Mouse (Mus musculus): ENCODE measurements around the gene Ccdc30. TPM values are rescaled to one million over a fixed set of nuclear protein-coding genes. Genes with fewer than 3 reads are reported as not detected.

Ccdc30 gene
- 12.6 and 14.4 TPM in 2 replicates for polyA plus RNA-seq (2021; fragmentation: Nextera tagmentation)
- long read RNA-seq, experiment 1, partial matches to known transcripts: 12 of 34 reads
- long read RNA-seq, experiment 1, other reads (novel, unspliced or antisense): 19 of 34 reads
- long read RNA-seq, experiment 2, transcript Ccdc30-213 (10 exons, 2,623 nt): minor isoform, 13 of 82 reads
- long read RNA-seq, experiment 2, transcript Ccdc30-202 (15 exons, 2,534 nt): major isoform, 20 of 82 reads
- long read RNA-seq, experiment 2, partial matches to known transcripts: 11 of 82 reads
- long read RNA-seq, experiment 2, other reads (novel, unspliced or antisense): 34 of 82 reads

DNA sequence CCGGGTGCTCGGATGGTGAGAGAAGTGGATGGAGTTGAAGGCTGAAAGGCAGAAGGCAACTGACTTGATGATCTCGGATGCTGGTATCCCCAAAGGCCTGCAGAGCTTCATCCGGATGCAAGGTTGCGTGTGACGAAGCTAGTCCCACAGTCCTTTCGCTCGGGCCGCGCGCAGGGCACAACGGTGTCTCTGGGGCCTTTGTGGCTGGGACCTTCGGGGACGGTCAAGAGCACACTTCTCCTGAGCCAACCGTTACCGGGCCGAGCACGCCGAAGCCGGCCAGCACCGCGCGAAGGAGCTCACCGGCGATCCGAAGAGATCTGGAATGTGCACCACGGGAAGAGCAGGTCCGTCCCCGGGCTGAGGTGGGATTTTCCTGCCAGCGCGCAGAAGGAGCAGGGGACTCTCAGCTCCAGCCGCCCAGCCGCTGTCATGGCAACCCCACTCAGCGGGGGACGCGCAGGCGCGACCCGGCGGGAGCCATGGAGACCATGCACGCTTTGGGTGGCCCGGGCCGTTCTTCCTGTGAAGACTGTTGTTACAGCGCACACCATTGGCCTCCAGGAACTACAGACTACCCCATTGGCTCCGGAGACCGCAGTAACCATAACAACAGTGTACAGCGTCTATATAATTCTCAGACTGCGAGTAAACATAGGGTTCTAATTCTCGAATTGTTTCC is at the start of gene Ccdc30:
Ccdc30 (minus strand) TSS at position 450 of the 682 bp plus-strand sequence.

DNA sequence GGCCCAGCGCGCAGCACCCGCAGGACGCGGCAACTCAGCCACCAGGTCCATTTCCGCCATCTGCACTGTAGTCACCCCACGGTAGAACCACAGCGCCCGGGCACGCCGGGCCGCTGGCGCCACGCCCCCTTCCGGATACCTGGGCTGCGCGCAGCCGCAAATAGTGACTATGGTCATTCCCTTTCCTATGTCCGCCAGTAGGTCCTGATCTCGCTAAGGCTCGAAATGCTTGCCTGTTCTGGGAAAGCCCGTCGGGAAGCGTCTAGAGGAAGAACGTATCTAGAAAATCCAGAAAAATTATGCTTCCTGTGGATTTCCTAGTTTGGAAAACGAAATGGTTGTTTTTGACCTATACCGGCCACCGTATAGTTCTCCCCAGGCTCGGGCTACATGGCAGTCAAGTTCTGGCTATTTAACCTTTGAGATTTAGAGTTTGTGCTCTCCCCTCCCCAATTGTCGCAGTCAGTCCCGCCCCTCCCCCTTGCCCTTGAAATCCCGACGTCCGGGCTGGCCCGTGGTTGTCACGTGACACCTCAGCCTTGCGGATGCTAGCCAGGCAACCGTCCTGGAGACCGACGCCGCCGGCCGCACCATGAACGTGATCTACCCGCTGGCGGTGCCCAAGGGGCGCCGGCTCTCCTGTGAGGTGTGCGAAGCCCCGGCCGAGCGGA is 7.1 kb upstream of the Ccdc30 start, which contains the start of the genes Ppcs and Zmynd12:
Ppcs (minus strand) TSS at position 127 of the 671 bp plus-strand sequence.
Zmynd12 (plus strand) TSS at position 521 of the 671 bp plus-strand sequence.

DNA sequence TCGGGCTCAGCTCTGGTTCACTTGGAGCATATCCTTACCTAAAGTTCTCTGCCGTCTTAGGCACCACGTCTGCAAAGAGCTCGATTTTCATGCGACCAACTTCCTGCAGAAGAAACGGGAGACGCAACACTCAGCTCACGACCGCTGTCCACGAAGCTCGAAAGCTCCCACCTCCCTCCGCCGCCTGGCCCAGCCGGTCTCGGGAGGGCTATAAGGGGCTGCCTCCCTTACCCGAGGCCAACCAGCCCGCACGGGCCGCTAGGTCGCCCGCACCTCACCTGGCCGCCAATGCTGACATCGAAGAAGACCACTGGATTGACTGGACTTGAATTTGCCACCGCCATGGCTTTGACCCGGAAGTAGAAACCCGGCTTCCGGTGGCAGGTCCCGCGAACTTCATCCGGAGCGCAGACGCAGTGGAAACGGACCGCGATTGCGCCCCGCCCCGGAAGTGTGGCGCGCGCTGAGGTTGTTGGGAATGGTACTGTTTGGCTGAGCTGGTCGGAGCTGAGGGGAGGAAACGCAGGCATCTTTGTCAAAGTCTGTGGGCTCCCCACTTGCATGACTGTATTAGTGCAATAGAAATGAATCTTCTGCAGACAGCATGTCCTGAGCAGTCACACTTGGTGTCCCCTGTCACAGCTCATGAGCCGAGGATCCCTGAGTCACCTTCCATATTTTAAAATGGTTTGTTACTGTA is 95.0 kb downstream of the Ccdc30 start, which contains the start of gene Ppih:
Ppih (minus strand) TSS at position 416 of the 700 bp plus-strand sequence.

DNA sequence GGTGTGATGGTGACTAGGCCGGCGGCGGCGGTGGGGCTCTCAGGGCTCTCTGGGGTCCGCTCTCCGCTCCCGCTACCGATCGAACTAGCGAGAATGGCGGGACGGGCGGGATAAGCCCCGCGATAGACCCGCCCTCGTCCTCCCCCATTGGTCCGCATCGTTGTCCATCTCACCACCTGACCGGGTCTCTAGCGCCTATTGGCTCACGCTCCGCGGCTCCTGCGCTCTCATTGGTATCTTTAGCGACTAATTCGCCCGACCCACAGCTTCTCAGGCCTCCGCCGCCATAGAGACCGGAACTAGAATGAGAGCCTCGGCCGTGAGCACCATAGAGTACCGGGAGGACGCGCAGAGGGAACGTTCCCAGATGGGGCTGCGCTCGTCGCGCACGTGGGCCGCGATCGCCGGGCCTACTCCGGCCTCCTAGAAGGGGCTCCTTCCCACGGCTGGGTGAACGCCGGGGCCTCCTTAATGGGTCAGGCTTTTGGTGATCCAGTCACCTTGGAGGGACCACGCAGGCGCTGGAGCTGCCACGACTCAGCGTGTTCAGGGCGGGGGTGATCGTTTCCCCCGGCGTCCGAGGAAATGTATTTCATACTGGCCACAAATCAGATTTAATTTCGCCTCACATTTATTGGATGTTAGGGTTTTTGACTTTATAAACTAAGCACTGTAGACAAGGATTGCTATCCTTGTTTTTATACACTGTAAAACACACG is 120.7 kb downstream of the Ccdc30 start, which contains the start of gene Ybx1:
Ybx1 (minus strand) TSS at position 190 of the 719 bp plus-strand sequence.

Other genes with a start within 250 kb of the Ccdc30 start
- gene Zfp691, start 241.3 kb downstream of the Ccdc30 start, polyA plus RNA-seq (2021; fragmentation: Nextera tagmentation): 11.2 and 12.6 TPM in 2 replicates
- gene Ermap, start 225.5 kb downstream of the Ccdc30 start, polyA plus RNA-seq (2021; fragmentation: Nextera tagmentation): 0.09 and 0.14 TPM in 2 replicates
- gene Svbp, start 220.2 kb downstream of the Ccdc30 start, polyA plus RNA-seq (2021; fragmentation: Nextera tagmentation): 79.2 and 79.8 TPM in 2 replicates
- 0.35 and 0.48 TPM in 2 replicates for gene Tmem269, start 197.3 kb downstream of the Ccdc30 start, polyA plus RNA-seq (2021; fragmentation: Nextera tagmentation)
- gene AU022252, start 182.8 kb downstream of the Ccdc30 start, polyA plus RNA-seq (2021; fragmentation: Nextera tagmentation): 20.0 and 20.8 TPM in 2 replicates
- gene P3h1, start 182.6 kb downstream of the Ccdc30 start, polyA plus RNA-seq (2021; fragmentation: Nextera tagmentation): 2.9 and 4.8 TPM in 2 replicates
- 1.0 and 1.2 TPM in 2 replicates for gene Cldn19, start 160.1 kb downstream of the Ccdc30 start, polyA plus RNA-seq (2021; fragmentation: Nextera tagmentation)
- gene Ybx1, start 120.9 kb downstream of the Ccdc30 start, polyA plus RNA-seq (2021; fragmentation: Nextera tagmentation): 74.6 and 93.9 TPM in 2 replicates
- gene Ppih, start 95.0 kb downstream of the Ccdc30 start, polyA plus RNA-seq (2021; fragmentation: Nextera tagmentation): 30.2 and 32.6 TPM in 2 replicates
- 15.0 and 19.0 TPM in 2 replicates for gene Ppcs, start 6.9 kb upstream of the Ccdc30 start, polyA plus RNA-seq (2021; fragmentation: Nextera tagmentation)
- 0.40 and 0.59 TPM in 2 replicates for gene Zmynd12, start 7.3 kb upstream of the Ccdc30 start, polyA plus RNA-seq (2021; fragmentation: Nextera tagmentation)
- gene Rimkla, start 77.1 kb upstream of the Ccdc30 start, polyA plus RNA-seq (2021; fragmentation: Nextera tagmentation): 7.2 and 7.9 TPM in 2 replicates
- 27.3 and 32.5 TPM in 2 replicates for gene Foxj3, start 121.5 kb upstream of the Ccdc30 start, polyA plus RNA-seq (2021; fragmentation: Nextera tagmentation)
- 5.4 and 6.6 TPM in 2 replicates for gene Frg2f1, start 124.0 kb upstream of the Ccdc30 start, polyA plus RNA-seq (2021; fragmentation: Nextera tagmentation)
- gene Guca2a, start 222.2 kb upstream of the Ccdc30 start, polyA plus RNA-seq (2021; fragmentation: Nextera tagmentation): not detected in 2 replicates
- not detected in 2 replicates for gene Guca2b, start 243.4 kb upstream of the Ccdc30 start, polyA plus RNA-seq (2021; fragmentation: Nextera tagmentation)

Data from layer of hippocampus, adult 6 months (tissue).